Mouse (Mus musculus) pancreas, adult 10 weeks (tissue): ENCODE results near the gene Olfr356. TPM values are rescaled to one million over a fixed set of nuclear protein-coding genes. Genes with fewer than 3 reads are reported as not detected.

Source experiments
- polyA plus RNA-seq: library from polyadenylated mRNA; stranded (reverse); fragments of 350-450 nt; fragmentation: Illumina TruSeq; extraction: RNeasy Lipid Tissue Mini Kit (QIAGEN cat#74804); gene quantifications from one replicate; pipeline ENCODE4 v1.2.3, GENCODE M21; 2015; ENCODE audit warnings: low read depth, low replicate concordance; ENCODE audit not compliant: insufficient read depth

Olfr356 gene
- polyA plus RNA-seq, result not detected

GRCm38 (mm10) chr2:36936821-36937220 is at the start of gene Olfr356:
Gene Olfr356, plus strand, starts transcription at chr2:36937121.

GRCm38 (mm10) chr2:36892836-36893235 is 44.1 kb upstream of the Olfr356 start, which contains the start of gene Olfr353:
Gene Olfr353, minus strand, starts transcription at chr2:36892936.

GRCm38 (mm10) chr2:36905380-36905779 is 31.5 kb upstream of the Olfr356 start, which contains the start of gene Olfr354:
Gene Olfr354, plus strand, starts transcription at chr2:36905680.

GRCm38 (mm10) chr2:36928797-36929196 is 8.1 kb upstream of the Olfr356 start, which contains the start of gene Olfr355:
Gene Olfr355, minus strand, starts transcription at chr2:36928897.

Other genes with a start within 250 kb of the Olfr356 start
- not detected for gene Olfr347, start 205.2 kb upstream of the Olfr356 start, polyA plus RNA-seq
- not detected for gene Olfr348, start 152.8 kb upstream of the Olfr356 start, polyA plus RNA-seq
- gene Olfr50, start 146.6 kb upstream of the Olfr356 start, polyA plus RNA-seq, result not detected
- not detected for gene Olfr3, start 120.1 kb upstream of the Olfr356 start, polyA plus RNA-seq
- not detected for gene Olfr350, start 90.8 kb upstream of the Olfr356 start, polyA plus RNA-seq
- gene Olfr351, start 74.5 kb upstream of the Olfr356 start, polyA plus RNA-seq, result not detected
- not detected for gene Olfr352, start 68.7 kb upstream of the Olfr356 start, polyA plus RNA-seq
- gene Olfr353, start 44.2 kb upstream of the Olfr356 start, polyA plus RNA-seq, result not detected
- gene Olfr354, start 31.4 kb upstream of the Olfr356 start, polyA plus RNA-seq, result not detected
- gene Olfr355, start 8.2 kb upstream of the Olfr356 start, polyA plus RNA-seq, result not detected
- not detected for gene Olfr357, start 56.7 kb downstream of the Olfr356 start, polyA plus RNA-seq
- gene Olfr358, start 72.2 kb downstream of the Olfr356 start, polyA plus RNA-seq, result not detected
- not detected for gene Olfr360, start 128.6 kb downstream of the Olfr356 start, polyA plus RNA-seq
- gene Olfr361, start 152.2 kb downstream of the Olfr356 start, polyA plus RNA-seq, result not detected
- gene Olfr362, start 180.8 kb downstream of the Olfr356 start, polyA plus RNA-seq, result not detected
- gene Olfr364-ps1, start 202.2 kb downstream of the Olfr356 start, polyA plus RNA-seq, result not detected